Mouse (Mus musculus) embryonic facial prominence, embryonic 11.5 days (tissue): Measurements from ENCODE around the gene Gtf2f1. TPM values are rescaled to one million over a fixed set of nuclear protein-coding genes. Genes with fewer than 3 reads are reported as not detected.

Source experiments
- ATAC-seq: fragments of 200-750 bp; cut with Nextera tagmentation; replicated peaks from 2 replicates; pipeline ENCODE4 v1.8.0; 2017; ENCODE audit warnings: low read depth; ENCODE audit not compliant: insufficient number of reproducible peaks, low FRiP score, low TSS enrichment
- DNase-seq: peaks from one replicate; pipeline ENCODE4 v3.0.0-alpha.2; 2015; ENCODE audit warnings: low spot score
- H3K27ac ChIP-seq: fragments of 300-500 bp; sonication (generic); replicated peaks from 2 replicates; pipeline ENCODE4 v1.5.1; 2014; ENCODE audit warnings: mild to moderate bottlenecking, low read depth, low read length, control low read depth
- H3K27me3 ChIP-seq: fragments of 300-500 bp; sonication (generic); 2 replicates; pipeline ENCODE4 v1.6.1; 2014; ENCODE audit warnings: mild to moderate bottlenecking, low read length, moderate library complexity, mixed read lengths; ENCODE audit not compliant: control insufficient read depth, insufficient read depth
- H3K36me3 ChIP-seq: fragments of 300-500 bp; sonication (generic); replicated peaks from 2 replicates; pipeline ENCODE4 v1.6.1; 2014; ENCODE audit warnings: low read depth, mild to moderate bottlenecking, low read length, moderate library complexity, mixed read lengths; ENCODE audit not compliant: control insufficient read depth, insufficient read depth
- H3K4me1 ChIP-seq: fragments of 300-500 bp; sonication (generic); 2 replicates; pipeline ENCODE4 v1.6.1; 2014; ENCODE audit warnings: low read length, mixed read lengths; ENCODE audit not compliant: control insufficient read depth, insufficient read depth
- H3K4me2 ChIP-seq: fragments of 300-500 bp; sonication (generic); 2 replicates; pipeline ENCODE4 v1.6.1; 2014; ENCODE audit warnings: low read depth, mild to moderate bottlenecking, control low read depth, low read length, moderate library complexity
- H3K4me3 ChIP-seq: fragments of 300-500 bp; sonication (generic); 2 replicates; pipeline ENCODE4 v1.5.1; 2014; ENCODE audit warnings: low read depth, low read length, control low read depth
- H3K9ac ChIP-seq: fragments of 300-500 bp; sonication (generic); replicated peaks from 2 replicates; pipeline ENCODE4 v1.6.1; 2014; ENCODE audit warnings: mild to moderate bottlenecking, control low read depth, low read length
- H3K9me3 ChIP-seq: fragments of 300-500 bp; sonication (generic); replicated peaks from 2 replicates; pipeline ENCODE4 v1.6.1; 2016; ENCODE audit warnings: mild to moderate bottlenecking, low read length, inconsistent platforms, mixed read lengths; ENCODE audit not compliant: control insufficient read depth
- WGBS: fragments of 180-500 bp; shearing (Covaris S2); extraction: QIAGEN DNeasy Blood & Tissue Kit; methylation state at CpG from one replicate; pipeline ENCODE4 v1.1.7; 2014; 5-methylcytosine and 5-hydroxymethylcytosine counted together
- polyA plus RNA-seq: library from polyadenylated mRNA; unstranded; fragments of >200 nt; fragmentation: Nextera tagmentation; extraction: Ambion mirVana; gene quantifications from 2 replicates; pipeline ENCODE4 v1.2.1, GENCODE M21; 2014

The Gtf2f1 gene
- polyA plus RNA-seq, 1 experiment from 2014 or later: 70.1 TPM

DNA sequence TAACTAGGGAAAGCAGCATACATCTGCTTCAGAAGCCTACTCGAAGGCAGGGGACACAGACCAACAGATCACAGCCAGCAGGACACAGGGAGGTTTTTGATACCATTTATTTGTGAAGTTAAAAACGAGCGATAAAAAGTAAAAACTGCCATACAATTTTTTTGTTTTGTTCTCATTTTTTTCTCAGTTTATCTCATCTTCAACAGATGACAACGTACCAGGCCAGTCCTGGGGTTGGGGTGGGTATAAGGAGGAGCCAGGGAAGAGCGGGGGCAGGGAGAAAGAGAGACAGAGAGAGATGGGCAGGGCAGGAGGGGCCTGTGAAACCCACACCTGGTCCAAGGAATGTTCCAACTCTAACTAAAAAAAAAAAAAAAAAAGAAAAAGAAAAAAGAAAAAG is 9.9 kb upstream of the Gtf2f1 start:
- H3K36me3 ChIP-seq: peaks cover 37% of the 10 kb centered on the region
- H3K27ac ChIP-seq: no peak overlapping the region
- no peak for DNase-seq
- no peaks in the 10 kb centered on the region for H3K4me1 ChIP-seq
- no peak overlapping the region for H3K4me2 ChIP-seq
- 93% methylated on average over 5 of the region's 5 CpGs for WGBS
- no peak overlapping the region for H3K4me3 ChIP-seq
- no peak overlapping the region for H3K9ac ChIP-seq
- no peaks in the 10 kb centered on the region for H3K9me3 ChIP-seq
- ATAC-seq: no peak
- H3K27me3 ChIP-seq: no peaks in the 10 kb centered on the region

DNA sequence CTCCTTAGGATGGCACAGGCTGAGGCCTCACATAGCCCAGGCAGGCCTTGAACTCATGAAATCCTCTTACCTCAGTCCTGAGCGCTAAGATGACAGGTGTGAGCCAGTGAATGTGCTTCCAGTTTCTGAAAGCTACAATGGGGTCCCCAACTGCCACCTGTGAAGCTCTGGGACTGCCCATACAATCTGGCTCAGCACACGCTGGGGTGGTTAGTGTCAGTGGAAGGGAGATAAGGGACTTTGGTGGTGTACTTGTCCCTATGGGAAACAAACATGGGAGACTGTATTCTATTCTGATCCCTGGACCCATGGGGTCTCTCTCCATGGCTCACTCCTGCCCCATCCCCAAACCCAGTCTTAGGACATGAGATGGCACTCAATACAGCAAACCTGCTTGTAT is 8.6 kb upstream of the Gtf2f1 start:
- ATAC-seq (no peak), DNase-seq (no peak)
- H3K27me3 ChIP-seq: no peaks in the 10 kb centered on the region
- H3K4me1 ChIP-seq: no peaks in the 10 kb centered on the region
- no peaks in the 10 kb centered on the region for H3K9me3 ChIP-seq
- no peak overlapping the region for H3K4me3 ChIP-seq
- 80% methylated on average over 2 of the region's 2 CpGs for WGBS
- H3K27ac ChIP-seq: no peak overlapping the region
- no peak overlapping the region for H3K4me2 ChIP-seq
- peaks cover 26% of the 10 kb centered on the region for H3K36me3 ChIP-seq
- no peak overlapping the region for H3K9ac ChIP-seq

DNA sequence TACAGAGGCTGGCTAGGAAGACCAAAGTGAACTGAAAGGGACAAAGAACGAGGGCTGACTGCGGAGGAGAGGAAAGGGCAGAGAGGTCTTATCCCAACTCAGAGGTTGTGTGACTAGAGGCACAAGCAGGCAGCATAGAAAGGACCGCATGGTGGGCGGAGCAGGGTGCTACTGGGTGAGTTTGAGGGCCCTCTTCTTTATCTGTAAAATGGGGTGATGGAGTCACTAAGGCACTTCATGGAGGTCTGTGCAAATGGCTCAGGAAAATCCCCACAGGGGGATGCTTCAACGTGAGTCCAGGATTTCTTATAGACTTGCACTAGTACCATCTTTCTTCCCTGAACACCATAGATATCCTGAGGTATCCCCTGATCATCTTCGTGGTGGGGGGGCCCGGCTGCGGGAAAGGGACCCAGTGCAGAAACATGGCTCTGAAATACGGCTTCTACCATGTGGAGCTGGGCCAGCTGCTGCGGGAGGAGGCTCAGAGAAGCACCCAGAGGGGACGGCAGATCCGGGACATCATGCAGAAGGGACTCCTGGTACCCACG is 1.2 kb upstream of the Gtf2f1 start:
- Histone ChIP-seq H3K4me2 (peak overlapping the region; percentile 85), H3K36me3 (no peaks in the 10 kb centered on the region; the same call in 1 of the 2 replicates), H3K9ac (peak overlapping the region; percentile 73), H3K27me3 (no peaks in the 10 kb centered on the region), H3K4me1 (no peaks in the 10 kb centered on the region), H3K27ac (no peak overlapping the region), H3K9me3 (no peaks in the 10 kb centered on the region), H3K4me3 (peak overlapping the region; percentile 74; the same call in 1 of the 2 replicates)
- DNase-seq (no peak), ATAC-seq (no peak)
- 76% methylated on average over 13 of the region's 13 CpGs for WGBS

DNA sequence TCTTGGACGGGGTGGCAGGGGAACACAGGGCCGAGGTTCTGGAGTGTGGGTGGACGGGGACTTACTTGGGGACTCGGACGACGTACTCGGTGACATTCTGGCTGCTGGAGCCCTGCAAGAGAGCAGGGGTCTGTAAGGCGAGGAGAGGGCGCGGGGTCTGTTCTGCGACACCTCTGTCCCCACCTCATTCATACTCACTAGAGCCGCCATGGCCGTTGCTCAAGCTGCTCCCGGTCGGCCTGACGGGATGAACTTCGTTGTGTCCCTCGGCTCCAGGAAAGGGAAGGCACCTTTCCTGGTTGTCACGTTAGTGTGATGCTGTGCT is 215 bp downstream of the Gtf2f1 start:
- Histone ChIP-seq H3K36me3 (peaks cover 5% of the 10 kb centered on the region; the same call in 1 of the 2 replicates), H3K4me3 (peak overlapping the region; percentile 74), H3K9ac (peak overlapping the region; percentile 86), H3K9me3 (no peaks in the 10 kb centered on the region), H3K4me2 (peak overlapping the region; percentile 84), H3K4me1 (no peaks in the 10 kb centered on the region), H3K27me3 (no peaks in the 10 kb centered on the region), H3K27ac (no peak overlapping the region; the same call in none of the 2 replicates)
- WGBS: 1% methylated on average over 19 of the region's 19 CpGs
- ATAC-seq (peak; percentile 26), DNase-seq (no peak)

DNA sequence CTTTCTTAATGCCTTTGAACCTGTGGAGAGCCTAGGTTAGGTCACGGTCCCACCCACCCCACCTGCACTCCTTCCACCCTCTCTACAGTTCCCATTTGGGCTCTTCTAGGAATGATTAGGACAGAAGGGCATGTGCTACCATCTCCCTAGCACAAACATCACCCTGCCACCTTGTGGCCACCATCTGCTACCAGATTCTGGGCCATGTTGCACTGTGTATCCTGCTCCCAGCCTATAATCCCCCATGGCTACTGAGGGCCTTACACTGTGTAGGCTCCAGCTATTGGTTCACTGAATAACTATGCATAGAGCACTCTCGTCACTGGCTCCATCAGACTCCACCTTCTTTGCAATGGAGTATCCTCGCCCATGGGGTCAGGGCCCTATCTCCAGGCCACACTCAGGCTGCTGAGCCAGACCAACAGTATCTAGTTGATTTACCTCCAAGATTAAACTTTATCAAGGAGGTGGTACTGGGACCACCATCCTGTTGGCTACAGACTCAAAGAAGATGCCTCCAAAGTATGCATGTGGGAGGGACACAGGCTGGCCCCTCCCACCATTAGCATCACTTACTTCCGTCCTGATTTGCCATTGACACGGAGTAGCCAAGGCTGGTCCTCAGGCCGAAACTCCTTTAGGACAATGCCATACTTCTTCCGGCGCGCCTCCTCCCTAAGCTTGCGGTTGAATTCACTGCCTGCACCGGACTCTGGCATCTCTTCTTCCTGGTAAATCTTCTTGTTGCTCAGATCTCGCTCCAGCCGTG is 3.8 kb downstream of the Gtf2f1 start:
- Histone ChIP-seq H3K27ac (no peak overlapping the region), H3K27me3 (no peaks in the 10 kb centered on the region), H3K9ac (no peak overlapping the region), H3K36me3 (peaks cover 20% of the 10 kb centered on the region), H3K4me2 (no peak overlapping the region), H3K9me3 (no peaks in the 10 kb centered on the region), H3K4me3 (no peak overlapping the region), H3K4me1 (no peaks in the 10 kb centered on the region)
- 92% methylated on average over 13 of the region's 13 CpGs for WGBS
- ATAC-seq (no peak), DNase-seq (no peak)

DNA sequence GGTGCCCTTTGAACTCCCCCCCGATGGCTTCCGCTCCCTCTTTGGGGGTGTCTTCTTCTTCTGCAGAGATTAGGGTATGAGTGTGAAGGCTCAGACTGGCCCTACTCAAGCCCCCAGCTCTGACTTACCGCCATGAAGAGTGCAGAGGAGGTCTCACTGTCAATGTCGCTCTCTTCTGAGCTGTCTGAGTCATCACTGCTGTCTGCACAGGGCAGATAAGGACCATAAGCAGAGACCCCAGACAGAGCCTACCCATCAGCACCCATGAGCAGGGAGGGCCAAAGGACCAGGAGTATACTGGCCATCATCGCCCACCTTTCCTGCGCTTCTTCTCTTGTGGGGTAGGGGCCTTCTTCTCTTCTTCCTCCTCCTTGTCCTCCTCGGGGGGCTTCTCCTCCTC is 7.1 kb downstream of the Gtf2f1 start:
- no peaks in the 10 kb centered on the region for H3K9me3 ChIP-seq
- H3K4me3 ChIP-seq: no peak overlapping the region
- H3K36me3 ChIP-seq: peaks cover 20% of the 10 kb centered on the region
- ATAC-seq (no peak), DNase-seq (no peak)
- H3K9ac ChIP-seq: no peak overlapping the region
- WGBS: 89% methylated on average over 5 of the region's 7 CpGs
- H3K27ac ChIP-seq: no peak overlapping the region
- no peaks in the 10 kb centered on the region for H3K27me3 ChIP-seq
- H3K4me2 ChIP-seq: no peak overlapping the region
- H3K4me1 ChIP-seq: no peaks in the 10 kb centered on the region

DNA sequence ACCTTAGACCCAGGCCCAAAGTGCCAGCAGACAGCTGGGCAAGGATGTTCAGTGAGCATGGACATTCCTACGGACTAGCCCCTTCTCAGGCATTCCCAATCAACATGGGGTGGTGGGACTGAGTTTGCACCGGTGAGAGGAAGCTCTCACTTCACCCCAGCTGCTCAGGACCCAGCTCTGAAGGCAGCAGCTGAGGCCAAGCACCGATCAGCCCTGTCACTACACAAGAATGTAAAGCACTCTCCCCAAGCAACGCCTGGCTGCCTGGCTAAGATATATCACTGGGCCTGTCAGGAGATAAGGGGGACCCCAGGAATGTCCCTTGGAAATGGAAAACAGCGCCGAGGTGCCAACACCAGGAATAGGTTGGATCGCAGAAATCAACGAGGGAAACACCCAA is 9.9 kb downstream of the Gtf2f1 start:
- no peak for ATAC-seq
- H3K4me2 ChIP-seq: no peak overlapping the region
- no peak for DNase-seq
- H3K9ac ChIP-seq: no peak overlapping the region
- no peak overlapping the region for H3K4me3 ChIP-seq
- no peaks in the 10 kb centered on the region for H3K9me3 ChIP-seq
- H3K36me3 ChIP-seq: peaks cover 15% of the 10 kb centered on the region
- 81% methylated on average over 8 of the region's 8 CpGs for WGBS
- no peaks in the 10 kb centered on the region for H3K27me3 ChIP-seq
- no peak overlapping the region for H3K27ac ChIP-seq
- H3K4me1 ChIP-seq: no peaks in the 10 kb centered on the region

DNA sequence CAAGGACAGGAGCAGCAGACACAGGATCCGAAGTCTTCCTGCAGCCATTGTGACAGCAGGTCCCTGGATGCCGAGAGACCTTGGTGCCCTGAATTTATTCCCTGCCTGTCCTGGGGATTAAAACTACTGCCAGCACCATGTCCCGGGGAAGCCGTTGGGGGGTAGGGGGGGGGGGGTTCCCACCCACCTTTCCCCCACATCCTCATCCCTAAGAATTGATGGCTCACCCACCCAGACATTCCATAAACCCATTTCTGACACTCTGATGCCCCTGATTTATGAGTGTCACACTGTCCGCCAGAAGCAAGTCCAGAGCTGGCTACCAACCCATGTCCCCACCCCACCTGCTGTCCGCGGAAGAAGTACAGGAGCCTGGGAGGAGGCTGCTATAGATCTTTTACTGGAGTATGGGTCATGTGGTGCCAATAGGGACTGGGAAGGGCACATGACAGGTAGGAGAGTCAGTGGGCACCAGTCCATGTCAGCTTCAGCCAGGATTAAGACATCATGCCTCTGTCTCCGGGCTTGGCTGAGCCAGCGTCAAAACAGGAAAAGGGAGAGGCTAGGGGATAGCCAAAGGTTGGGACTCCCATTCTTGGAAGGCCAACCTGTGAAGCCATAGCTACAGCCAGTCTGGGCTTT is 11.0 kb downstream of the Gtf2f1 start, which contains the start of gene Pspn:
Gene Pspn (minus strand): TSS at position 51 of the 642 bp plus-strand sequence.
- no peak within 1 kb of the TSS for H3K9ac ChIP-seq
- H3K4me3 ChIP-seq: no peak within 1 kb of the TSS
- no peak for ATAC-seq
- no peaks in the 10 kb centered on the region for H3K27me3 ChIP-seq
- H3K27ac ChIP-seq: no peak within 1 kb of the TSS
- 92% methylated on average over 9 of the region's 9 CpGs for WGBS
- no peak within 1 kb of the TSS for H3K4me2 ChIP-seq
- no peak for DNase-seq
- peaks cover 11% of the 10 kb centered on the region for H3K36me3 ChIP-seq
- H3K4me1 ChIP-seq: no peaks in the 10 kb centered on the region
- H3K9me3 ChIP-seq: no peaks in the 10 kb centered on the region
